Mouse (Mus musculus): ENCODE measurements around the gene Sez6l. TPM values are rescaled to one million over a fixed set of nuclear protein-coding genes. Genes with fewer than 3 reads are reported as not detected.

The Sez6l gene
- polyA plus RNA-seq, 1 experiment from 2014 or later, result 41.9 TPM

DNA sequence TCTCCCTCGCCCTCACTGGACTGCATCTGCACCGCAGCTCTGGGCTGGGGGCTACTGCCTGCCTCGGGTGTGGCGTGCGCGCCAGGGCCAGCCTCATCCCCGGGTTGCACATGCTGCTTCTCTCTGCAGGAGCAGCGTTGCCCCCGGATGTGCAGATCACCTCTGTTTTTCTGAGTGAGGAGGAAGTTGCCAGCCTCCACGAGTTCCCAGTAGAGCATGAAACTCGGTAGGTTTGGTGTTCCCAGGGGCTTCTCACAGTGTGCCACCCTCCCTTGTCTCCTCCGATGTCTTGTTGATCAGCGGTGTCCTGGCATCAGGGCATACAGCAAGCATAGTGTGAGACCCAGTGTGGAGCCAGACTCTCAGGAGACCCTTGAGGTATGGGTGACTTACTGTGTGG, 207.7 kb downstream of the Sez6l start:
- Histone ChIP-seq H3K4me3 (replicated peaks; ENCODE audit: low read length) (no peak overlapping the region), H3K36me3 (ENCODE audit: control insufficient read depth, insufficient read depth) (peaks cover 7% of the 10 kb centered on the region), H3K9me3 (ENCODE audit: control insufficient read depth, low read length) (no peaks in the 10 kb centered on the region), H3K4me2 (ENCODE audit: low read length) (no peak overlapping the region), H3K27ac (ENCODE audit: low read length) (no peak overlapping the region), H3K9ac (replicated peaks; ENCODE audit: low read depth, low read length) (no peak overlapping the region), H3K27me3 (replicated peaks; ENCODE audit: control insufficient read depth, insufficient read depth, low read length) (no peaks in the 10 kb centered on the region), H3K4me1 (replicated peaks; ENCODE audit: control insufficient read depth, insufficient read depth, low read length) (peaks cover 29% of the 10 kb centered on the region)
- WGBS, result 94% methylated on average over 13 of the region's 13 CpGs
- no peak for ATAC-seq

Other genes starting within 250 kb of the Sez6l start
- 52.6 and 62.5 TPM in 2 replicates for gene Srrd, start 234.1 kb downstream of the Sez6l start, polyA plus RNA-seq (2015; fragmentation: Nextera tagmentation; extraction: Ambion mirVana)
- gene Hps4, start 234.1 kb downstream of the Sez6l start, polyA plus RNA-seq (2015; fragmentation: Nextera tagmentation; extraction: Ambion mirVana), result 30.1 and 37.6 TPM in 2 replicates
- gene Gm6583, start 221.2 kb downstream of the Sez6l start, polyA plus RNA-seq (2015; fragmentation: Nextera tagmentation; extraction: Ambion mirVana), result 0.09 and 0.17 TPM in 2 replicates
- 41.1 and 43.8 TPM in 2 replicates for gene Asphd2, start 182.3 kb downstream of the Sez6l start, polyA plus RNA-seq (2015; fragmentation: Nextera tagmentation; extraction: Ambion mirVana)
- gene Gm6588, start 127.8 kb downstream of the Sez6l start, polyA plus RNA-seq (2015; fragmentation: Nextera tagmentation; extraction: Ambion mirVana), result 0.43 and 1.3 TPM in 2 replicates